Mouse (Mus musculus): Measurements from ENCODE around the gene Cp. TPM values are rescaled to one million over a fixed set of nuclear protein-coding genes. Genes with fewer than 3 reads are reported as not detected.
"Not testable (repeated sequence)": the region's sequence is repeated elsewhere in the genome, so short reads cannot be mapped to it uniquely, and the experiment has no call there.

Cp gene
- polyA plus RNA-seq, 1 experiment from 2014 or later = 12.1 TPM

DNA sequence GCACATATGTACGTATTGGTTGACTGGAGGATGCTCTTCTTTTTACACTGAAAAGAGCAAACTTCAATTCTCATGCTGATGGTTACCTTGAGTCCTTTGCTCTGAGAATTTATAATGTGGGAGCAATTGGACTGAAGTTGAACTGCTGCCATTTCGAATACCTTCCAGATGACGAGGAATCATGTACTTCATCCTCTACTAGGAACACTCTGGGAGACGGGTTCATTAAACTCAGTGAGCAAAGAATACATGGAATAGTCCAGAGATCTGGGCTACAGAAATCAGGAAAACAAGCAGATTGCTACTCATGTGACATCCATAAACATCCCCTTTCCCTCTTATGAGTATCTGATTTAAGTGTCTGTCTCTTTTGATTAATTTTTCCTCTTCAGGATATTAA is 79.2 kb downstream of the Cp start:
- Histone ChIP-seq H3K9ac (no peak overlapping the region), H3K36me3 (no peaks in the 10 kb centered on the region), H3K9me3 (no peaks in the 10 kb centered on the region), H3K4me3 (no peak overlapping the region), H3K4me2 (no peak overlapping the region), H3K27ac (no peak overlapping the region), H3K27me3 (no peaks in the 10 kb centered on the region), H3K4me1 (replicated peaks) (peaks cover 13% of the 10 kb centered on the region)
- WGBS = 83% methylated on average over 4 of the region's 4 CpGs
- no peak for ATAC-seq (ENCODE audit: low FRiP score)

DNA sequence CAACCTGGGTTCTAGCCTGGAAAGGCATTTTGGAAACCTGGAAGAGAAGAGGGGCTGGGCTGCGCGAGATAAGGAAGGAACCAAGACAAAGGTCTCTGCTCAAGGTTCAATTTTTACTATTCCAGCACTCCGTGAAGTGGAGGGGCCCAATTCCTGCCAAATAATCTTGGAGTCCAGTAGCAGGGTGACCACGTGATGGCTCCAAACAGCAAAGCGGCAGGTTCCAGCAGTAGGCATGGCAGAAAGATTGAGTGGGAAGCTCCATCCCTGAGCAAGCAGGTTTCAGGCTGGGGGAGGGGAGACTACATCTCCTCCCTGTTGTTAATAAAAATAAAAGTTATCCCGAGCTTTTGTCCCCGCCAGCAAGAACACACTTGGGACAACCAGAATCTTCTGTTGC is 84.6 kb downstream of the Cp start:
- H3K27ac ChIP-seq; H3K4me3 ChIP-seq; ATAC-seq (ENCODE audit: low FRiP score); H3K9ac ChIP-seq; H3K9me3 ChIP-seq; H3K4me2 ChIP-seq; H3K4me1 ChIP-seq (replicated peaks); H3K36me3 ChIP-seq; H3K27me3 ChIP-seq: not testable (repeated sequence)
- 93% methylated on average over 7 of the region's 7 CpGs for WGBS

DNA sequence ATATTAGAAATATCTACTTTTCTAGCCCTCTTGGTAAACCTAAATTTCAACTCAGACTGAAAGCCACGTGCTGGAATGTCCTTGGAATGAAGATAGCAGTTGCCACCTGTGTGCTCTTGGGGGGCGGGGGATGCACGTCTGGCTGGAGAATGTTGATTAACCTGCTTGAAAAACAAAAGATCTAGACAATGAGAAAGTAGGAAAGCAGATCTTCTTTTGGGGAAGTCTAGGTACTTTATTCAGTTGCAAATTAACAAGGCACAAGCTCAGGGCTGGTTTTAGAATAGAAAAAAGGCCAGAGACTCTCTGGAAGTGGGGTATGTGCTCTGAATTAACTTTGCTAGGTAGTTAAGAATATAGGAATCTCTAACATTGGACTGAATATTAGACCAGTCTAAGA is 87.9 kb downstream of the Cp start:
- WGBS = 70% methylated on average over 3 of the region's 3 CpGs
- not testable (repeated sequence) for H3K36me3 ChIP-seq

GRCm38 (mm10) chr3:20057306-20058196 is 100.7 kb downstream of the Cp start, which contains the start of gene Hltf:
TSS of gene Hltf (plus strand) at chr3:20057811.
- WGBS = under 1% methylated on average over 51 of the region's 54 CpGs
- Histone ChIP-seq H3K27ac (peak within 1 kb of the TSS; percentile 90), H3K4me3 (peak within 1 kb of the TSS; percentile 75), H3K4me2 (peak within 1 kb of the TSS; percentile 63), H3K36me3 (peaks cover 5% of the 10 kb centered on the region), H3K27me3 (no peaks in the 10 kb centered on the region), H3K4me1 (replicated peaks) (peaks cover 11% of the 10 kb centered on the region), H3K9me3 (no peaks in the 10 kb centered on the region), H3K9ac (peak within 1 kb of the TSS; percentile 82)
- ATAC-seq (ENCODE audit: low FRiP score) = peak; percentile 100

More for the DNA sequence above, 87.9 kb downstream of the Cp start:
- ATAC-seq (ENCODE audit: low FRiP score); H3K27me3 ChIP-seq; H3K4me2 ChIP-seq; H3K27ac ChIP-seq; H3K4me1 ChIP-seq (replicated peaks); H3K9ac ChIP-seq; H3K4me3 ChIP-seq; H3K9me3 ChIP-seq: not testable (repeated sequence)

- ATAC-seq (ENCODE audit: low FRiP score) = no peak
Observed at GRCm38 (mm10) chr3:20058197-20058541, 101.3 kb downstream of the Cp start.

More at GRCm38 (mm10) chr3:20058197-20058541, 101.3 kb downstream of the Cp start:
- Histone ChIP-seq H3K9me3 (no peaks in the 10 kb centered on the region), H3K9ac (peak overlapping the region; percentile 82), H3K27ac (peak overlapping the region; percentile 90), H3K4me2 (peak overlapping the region; percentile 63), H3K36me3 (peaks cover 10% of the 10 kb centered on the region), H3K4me3 (peak overlapping the region; percentile 75), H3K4me1 (replicated peaks) (peaks cover 11% of the 10 kb centered on the region), H3K27me3 (no peaks in the 10 kb centered on the region)
- under 1% methylated on average over 7 of the region's 9 CpGs for WGBS

Other genes starting within 250 kb of the Cp start
- 13.3 and 13.8 TPM in 2 replicates for gene Hps3, start 78.3 kb downstream of the Cp start, polyA plus RNA-seq (2015; fragmentation: Nextera tagmentation; extraction: Ambion mirVana)
- 20.1 and 21.6 TPM in 2 replicates for gene Hltf, start 100.8 kb downstream of the Cp start, polyA plus RNA-seq (2015; fragmentation: Nextera tagmentation; extraction: Ambion mirVana)
- gene Gyg, start 198.3 kb downstream of the Cp start, polyA plus RNA-seq (2015; fragmentation: Nextera tagmentation; extraction: Ambion mirVana) = 34.8 and 37.4 TPM in 2 replicates

Measured in hindbrain, embryonic 13.5 days (tissue).